Mouse (Mus musculus) retina, adult 2 months (tissue): Measurements from ENCODE around the gene Gatm.

ENCODE experiments used
- DNase-seq: peaks from one replicate; pipeline ENCODE4 v3.0.0-alpha.2; 2012; ENCODE audit warnings: low read depth, low spot score

Gene Gatm

DNA sequence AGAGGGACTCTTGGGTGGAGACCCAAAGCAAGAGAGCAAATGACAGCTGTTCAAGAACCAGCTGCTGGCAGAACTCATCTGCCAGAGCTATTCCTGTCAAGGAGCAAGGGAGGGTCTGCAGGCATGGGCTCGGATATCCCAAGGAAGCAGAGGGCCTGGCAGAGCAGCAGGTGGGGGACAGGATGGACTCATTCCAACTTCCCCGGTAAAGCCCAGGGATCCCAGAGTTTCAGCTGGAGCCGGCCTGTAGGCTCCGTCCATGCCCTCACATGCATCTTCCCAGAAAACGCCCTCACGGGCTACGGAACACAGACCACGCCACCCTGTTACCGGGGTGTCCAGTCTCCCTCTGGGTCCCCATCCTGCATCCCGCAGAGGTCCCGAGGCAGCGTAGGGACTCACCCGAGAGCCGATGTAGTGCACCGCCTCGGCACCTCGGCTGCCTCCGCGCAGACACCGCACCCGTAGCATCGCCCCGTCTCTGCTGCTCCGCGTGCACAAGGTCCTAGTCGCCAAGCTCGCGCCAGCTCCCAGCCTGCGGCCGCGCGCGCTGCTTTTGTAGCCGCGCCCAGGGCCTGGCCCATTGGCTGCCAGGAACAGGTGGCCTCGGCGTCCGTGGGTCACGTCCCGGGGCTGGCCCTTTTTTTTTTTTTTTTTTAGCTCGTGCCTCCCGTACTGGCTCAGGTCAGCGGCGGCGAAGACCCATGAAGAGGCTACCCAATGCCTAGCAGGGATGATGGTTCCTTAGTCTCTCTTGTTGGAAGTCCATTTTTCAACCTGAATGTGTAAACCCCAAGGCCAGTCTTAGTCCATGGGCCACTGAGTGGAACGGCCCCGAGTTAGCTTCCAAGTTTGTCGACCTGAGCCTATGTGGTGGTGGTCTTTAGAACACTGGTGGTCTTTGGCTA is at the start of gene Gatm:
Gene Gatm (minus strand): TSS at position 558 of the 908 bp plus-strand sequence.
- DNase-seq = no peak

DNA sequence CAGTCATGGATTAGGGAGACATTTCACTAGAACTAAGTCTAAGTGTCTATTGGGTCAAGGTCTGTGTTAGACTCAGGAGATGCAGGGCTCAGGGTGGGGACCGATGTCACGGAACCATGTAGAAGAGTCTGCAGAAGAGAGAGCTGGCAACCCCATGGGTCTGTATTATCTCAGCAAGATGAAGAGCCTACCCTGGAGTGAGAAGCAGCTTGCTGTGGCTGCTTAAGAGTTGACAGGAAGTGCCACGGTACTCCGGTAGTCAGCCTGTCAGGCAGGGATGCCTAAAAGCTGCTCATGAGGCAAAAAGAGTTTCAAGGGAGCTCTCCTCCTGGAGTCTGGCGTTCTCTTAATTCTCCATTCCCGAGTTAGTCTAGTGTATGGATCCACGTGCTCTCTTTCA is 48.7 kb upstream of the Gatm start:
- DNase-seq = no peak

DNA sequence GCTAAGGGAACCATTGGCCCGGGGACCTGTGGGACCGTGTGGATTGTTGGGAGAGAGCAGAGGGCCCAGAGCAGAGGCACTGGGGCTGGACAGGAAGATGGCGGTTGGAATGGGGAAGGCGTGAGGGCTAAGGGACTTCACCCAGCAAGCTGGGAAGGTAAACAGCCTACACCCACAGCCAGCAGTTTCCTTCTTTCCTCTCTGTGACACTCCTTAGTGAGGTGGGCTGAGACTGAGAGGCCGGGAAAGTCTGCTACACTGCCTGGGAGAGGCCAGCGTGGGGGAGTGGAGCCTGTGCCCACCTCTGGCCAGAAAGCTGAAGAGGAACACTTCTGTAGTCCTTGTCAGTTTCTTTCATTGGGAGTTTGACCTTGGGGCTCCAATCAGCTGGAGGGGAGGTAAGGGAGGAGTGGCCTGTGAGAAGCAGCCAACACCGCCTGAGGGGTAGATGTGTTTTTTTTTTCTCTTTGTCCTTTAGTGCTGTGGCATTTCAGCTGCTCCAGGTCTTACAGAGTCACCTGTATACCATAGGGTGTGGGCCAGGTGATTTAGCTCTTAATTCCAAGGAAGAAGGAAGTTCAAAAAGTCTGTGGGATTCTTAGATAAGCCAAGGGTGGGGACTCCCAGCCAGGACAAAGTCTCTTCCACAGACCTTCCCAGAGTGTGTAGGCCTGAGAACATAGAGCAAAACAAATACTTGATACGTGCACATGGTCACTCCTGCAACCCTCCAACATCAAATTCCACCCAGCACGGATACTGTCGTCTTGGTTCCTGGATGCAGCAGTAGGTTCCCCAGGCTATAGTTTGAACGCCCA is 46.8 kb upstream of the Gatm start:
- DNase-seq = no peak

DNA sequence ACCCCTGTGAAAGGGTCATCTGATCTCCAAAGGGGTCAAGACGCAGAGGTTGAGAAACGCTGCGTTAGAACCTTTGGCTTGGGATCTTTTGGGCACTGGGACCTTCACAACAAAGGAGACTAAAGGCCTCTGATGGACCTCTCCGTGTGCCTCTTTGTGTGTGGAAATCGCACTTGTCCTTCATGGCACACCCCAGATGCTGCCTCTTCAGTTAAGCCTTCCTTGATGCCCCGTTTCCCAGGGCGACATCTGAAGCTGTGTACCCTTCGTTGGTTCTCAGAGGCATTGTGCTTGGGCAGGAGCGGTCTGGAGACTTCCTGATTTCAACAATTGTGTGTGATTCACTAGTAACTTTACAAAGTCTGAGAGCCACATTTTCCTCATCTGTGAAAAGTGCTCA is 45.7 kb upstream of the Gatm start:
- no peak for DNase-seq

DNA sequence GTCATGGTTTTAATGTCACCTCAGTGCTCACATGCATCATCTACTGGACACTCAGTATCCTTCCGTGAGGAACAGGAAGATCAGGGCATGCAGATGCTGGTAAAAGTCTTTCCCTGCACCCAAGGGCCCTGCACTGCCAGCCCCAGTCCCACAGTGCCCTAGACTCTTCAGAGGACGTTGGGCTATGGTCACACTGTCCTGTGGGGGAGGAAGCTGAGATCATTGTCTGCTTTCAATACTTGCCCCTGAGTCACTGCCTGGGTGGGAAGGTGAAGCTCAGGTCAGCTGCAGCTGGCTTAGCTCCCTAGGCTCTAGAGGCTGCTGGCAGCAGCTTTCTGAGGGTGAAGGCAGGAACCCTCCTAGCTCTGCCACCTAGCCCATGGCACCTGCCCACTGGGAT is 44.9 kb upstream of the Gatm start:
- no peak for DNase-seq

DNA sequence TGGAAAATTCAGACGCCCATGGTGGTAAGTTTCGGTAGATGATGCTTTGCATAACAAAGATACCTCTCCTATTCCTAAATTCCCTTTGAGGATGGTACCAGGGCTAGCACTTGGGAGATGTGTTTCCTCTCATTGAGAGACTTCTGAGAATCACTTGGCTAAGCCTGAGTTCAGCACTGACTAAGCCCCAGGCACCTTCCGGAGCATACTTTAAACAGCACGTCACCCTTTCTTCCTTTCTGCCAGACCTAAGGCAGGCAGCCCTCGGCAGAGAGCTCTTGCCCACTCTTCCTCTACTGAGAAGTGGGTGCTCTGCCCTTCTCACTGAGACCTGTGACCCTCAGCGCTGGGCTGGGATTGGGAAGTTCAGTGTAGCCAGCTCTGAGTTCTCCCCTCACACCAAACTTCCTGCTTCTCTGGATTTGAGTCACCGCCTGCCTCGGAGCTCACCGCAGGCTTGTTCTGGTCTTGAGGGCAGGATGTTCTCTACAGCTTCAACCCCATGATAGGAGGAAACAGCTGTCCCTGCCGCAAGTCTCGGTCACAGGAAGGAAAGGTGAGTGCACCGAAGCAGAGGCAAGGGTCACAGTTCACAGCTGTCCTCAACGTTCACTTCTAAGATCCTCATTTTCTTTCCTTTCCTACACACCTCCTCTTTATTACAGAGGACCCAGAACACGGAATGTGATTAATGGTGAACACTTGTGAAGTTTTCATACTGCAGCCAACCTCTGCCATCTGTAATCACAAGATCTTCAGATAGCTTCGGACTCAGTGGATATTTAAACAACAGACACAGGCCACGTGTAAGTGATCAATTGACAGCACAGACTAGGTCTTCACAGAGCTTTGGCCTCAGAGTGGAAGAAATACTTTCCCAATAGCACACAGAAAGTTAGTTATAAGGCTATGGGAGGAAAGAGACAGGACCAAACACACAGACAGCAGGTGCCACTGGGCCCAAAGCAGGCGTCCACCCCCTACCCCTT is 41.3 kb upstream of the Gatm start:
- no peak for DNase-seq

DNA sequence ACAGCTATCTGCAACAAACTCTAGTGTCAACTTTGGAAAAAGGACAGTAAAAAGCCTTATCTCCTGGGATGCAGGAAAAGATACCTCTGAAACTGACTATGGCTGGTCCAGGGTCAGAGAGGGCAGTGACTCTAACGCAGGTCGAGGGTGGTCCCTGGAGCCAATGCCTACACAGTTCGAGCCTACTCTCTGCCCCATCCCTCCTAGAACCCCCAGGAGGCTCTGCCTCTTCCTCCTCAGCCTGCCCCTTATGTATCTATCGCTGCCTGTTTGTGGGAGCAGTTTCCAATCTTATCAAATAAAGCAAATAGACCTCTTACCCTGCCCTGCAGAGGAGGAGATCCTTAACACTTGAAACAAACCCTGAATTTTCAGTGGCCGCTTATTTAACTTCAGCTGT is 27.6 kb upstream of the Gatm start:
- no peak for DNase-seq

DNA sequence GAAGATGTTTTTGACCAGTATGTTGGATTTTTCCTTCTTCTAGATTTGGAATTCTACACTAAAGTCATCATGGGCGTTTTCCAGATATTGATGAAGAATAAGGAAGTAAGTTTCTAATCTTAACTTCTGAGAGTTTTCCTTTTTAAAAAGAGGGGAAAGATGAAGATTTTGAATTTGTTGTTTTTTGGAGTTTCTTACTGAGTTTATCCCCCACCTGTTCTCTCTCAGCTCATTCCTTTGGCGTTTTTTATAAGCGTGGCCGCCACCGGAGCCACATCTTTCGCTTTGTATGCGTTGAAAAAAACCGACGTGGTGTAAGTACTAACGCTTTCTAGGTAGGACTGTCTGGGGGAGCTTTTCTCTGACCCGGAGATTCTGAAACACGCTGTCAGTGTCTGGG is 26.9 kb upstream of the Gatm start:
- no peak for DNase-seq

DNA sequence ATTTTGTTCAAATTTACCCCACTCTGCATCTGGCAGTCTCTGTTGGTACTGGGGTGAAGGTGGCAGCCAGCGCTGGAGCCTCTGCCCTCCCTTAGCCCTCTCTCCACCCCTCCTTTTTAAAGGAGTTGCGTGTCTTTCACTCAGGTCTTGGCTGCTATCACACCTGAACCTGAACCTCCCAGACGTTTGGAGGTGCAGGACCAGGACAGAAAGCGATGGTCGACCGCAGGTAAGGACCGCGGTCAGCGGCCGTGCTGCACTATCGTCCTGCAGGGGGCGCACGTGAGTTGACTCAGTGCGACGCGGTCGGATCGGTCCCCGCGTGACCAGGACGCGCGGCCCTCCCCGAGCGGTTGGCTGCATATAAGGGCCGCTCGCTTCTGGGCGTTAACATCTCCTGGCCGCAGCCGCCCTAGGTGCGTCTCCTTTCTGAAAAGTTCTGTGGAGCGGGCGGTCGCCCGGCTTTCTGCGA is 26.5 kb upstream of the Gatm start:
- no peak for DNase-seq

DNA sequence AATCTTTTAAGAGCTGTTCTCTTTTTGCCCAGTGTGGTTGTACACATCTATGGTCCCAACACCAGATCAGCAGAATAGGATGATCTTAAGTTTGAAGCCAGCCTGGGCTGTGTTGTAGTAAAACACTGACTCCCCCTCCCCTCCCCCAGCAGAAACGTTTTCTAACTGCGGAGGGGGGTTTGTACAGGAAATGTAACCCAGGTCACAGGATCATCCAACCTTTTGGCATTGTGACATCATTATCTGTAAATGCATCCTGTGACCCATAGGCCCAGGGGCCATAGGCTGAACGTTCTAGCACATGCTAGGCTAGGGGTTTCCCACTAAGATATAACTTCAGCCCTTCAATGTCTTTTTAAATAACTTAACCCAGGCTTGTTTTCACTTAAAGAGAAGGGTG is 25.6 kb upstream of the Gatm start, which contains the start of gene AA467197:
Gene AA467197 (plus strand): TSS at position 301 of the 400 bp plus-strand sequence.
- DNase-seq = no peak

DNA sequence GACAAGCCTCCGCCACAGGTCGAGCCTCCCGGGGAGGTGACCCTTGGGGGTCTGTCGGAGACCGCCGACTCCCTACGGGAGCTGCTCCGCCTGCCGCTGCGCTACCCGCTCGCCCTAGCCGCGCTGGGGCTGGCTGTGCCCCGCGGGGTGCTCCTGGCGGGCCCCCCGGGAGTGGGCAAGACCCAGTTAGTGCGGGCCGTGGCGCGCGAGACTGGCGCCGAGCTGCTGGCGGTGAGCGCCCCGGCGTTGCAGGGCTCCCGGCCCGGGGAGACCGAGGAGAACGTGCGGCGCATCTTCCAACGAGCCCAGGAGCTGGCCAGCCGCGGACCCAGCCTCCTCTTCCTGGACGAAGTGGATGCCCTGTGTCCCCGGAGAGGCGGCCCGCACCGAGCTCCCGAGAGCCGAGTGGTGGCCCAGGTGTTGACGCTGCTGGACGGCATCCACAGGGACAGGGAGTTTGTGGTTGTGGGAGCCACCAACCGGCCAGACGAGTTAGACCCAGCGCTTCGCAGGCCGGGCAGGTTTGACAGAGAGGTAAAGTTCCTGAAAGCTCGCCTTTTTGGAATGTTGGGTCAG is 20.2 kb upstream of the Gatm start:
- no peak for DNase-seq

DNA sequence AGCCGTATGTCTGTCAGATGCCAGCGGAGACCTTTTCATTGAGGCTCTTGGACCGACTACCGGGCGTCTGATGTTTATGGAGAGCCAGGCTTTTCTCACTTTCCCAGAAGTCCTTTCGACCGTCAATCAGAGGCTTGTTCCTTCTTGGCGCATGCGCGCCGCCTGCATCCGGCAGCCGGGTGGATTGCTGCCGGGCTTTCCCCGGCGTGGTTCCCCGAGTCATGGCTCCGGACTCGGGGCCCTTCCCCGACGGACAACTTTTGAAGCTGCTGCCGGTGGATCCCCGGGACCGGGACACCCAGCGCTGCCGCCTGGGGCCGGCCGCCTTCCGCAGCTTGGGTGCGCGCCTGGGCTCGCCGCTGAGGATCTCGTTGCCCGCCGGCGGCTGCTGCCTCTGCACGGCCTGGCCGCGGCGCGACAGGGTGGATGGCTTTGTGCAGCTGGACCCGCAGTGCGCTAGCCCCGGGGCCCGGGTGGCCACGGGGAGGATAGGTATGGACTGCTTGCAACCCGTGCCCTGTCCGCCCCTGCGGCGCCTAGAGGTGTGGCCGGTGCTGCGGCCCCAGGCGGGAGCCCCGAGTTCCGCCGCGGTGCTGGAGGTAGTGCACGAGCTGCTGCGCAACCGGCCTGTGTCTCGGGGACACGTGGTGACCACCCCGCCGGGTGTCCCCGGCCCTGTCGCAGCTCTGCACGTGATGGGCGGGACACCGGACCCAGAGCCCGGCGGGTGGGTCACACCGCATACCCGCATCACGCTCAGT is 19.5 kb upstream of the Gatm start:
- DNase-seq = peak; percentile 81

DNA sequence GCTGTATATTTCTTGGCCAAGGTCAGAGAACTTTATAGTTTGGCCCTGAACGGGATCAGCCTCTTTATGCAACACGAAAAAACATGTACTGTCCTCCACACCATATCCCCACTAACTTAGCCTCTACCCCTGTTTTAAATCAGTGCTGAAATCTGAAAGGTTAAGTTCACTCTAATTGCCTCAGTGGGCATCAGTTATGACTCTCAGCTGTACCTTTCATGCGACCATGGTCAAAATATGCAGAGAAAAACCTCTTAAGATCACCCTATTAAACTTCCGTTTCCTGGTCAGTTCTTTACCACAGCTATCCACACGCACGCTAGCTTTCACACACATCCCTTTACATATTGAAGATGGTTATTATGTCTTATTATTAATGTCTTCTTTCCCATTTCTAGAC is 18.8 kb upstream of the Gatm start:
- DNase-seq = no peak

DNA sequence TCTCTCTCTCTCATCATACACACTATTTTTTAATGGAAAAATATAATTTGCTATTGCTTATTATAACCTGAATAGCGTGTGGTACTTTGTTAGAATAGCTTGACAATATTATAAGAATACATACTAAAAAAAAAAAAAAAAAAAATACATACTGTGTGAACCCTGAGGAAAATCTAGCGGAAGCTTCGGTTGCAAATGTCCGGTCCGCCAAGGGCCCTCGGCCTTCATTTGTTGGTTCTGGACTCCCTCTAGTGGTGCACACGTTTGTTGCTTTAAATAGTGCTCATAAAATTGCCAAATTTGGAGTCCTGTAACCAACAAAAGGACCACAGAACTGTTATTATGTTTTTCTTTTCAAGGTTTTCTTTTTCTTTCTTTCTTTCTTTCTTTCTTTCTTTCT is 17.9 kb upstream of the Gatm start:
- peak; percentile 73 for DNase-seq

DNA sequence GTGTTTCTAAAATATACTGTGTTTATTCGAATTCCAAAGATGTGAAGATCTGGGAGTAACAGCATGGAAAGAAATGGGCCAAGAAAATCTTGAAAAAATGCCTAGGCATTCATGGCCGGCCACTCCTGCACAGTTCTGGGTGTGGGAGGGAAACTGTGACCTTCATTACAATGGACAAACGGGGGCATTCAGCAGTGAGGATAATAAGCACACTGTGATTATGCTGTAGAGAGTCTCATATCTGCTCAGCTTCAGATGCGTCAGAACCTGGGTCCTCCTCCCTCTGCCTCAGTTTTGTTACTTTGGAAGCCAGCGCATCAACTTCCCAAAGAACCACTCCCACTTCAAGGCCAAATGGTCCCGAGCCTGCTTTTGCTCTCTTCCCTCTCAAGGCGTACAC is 14.8 kb upstream of the Gatm start:
- no peak for DNase-seq

DNA sequence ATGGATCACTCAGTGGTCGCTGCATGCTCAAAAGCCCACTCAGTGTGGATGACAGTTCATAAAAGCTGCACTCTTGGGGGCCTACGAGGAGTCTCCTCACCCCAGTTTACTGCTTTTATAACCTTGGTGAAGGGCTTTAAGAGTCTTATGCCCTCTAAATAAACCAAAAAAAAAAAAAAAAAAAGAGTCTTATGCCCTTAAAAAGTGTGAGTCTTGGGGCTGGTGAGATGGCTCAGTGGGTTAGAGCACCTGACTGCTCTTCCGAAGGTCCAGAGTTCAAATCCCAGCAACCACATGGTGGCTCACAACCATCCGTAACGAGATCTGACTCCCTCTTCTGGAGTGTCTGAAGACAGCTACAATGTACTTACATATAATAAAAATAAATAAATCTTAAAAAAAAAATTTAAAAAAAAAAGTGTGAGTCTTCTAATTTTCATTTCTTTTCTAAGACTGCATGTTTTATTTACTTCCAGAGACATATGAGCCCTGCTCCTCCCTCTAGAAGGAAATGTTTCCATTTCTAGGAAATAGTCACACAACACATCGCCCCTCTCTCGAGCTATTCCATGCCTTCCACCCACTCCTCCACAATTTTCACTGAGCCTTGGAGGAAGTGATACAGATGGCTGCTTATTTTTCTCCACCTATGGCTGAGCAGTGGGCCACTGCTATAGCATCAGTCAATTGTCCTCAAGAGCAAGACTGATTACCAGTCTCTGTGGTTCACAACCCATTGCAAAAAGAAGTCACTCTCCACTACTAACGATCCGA is 10.4 kb upstream of the Gatm start:
- no peak for DNase-seq

DNA sequence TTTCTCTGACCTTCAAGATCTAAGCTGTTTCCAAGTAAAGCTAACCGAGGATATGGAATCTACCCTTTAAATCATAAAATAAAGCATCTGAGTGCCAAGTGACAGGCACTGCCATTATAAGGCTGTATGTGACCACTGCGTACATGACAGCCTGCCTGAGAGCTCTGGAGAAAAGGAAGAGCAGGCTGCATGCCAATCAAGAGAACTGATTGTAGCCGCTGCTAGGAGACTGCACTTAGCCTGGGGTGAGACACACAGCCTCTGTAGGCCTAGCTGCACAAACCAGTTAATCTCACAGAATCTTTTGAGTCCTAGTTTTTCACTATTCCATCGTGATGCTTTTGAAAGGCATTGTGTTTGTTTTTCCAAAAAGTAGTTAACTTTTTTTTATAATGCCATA is 7.6 kb upstream of the Gatm start:
- DNase-seq = no peak

DNA sequence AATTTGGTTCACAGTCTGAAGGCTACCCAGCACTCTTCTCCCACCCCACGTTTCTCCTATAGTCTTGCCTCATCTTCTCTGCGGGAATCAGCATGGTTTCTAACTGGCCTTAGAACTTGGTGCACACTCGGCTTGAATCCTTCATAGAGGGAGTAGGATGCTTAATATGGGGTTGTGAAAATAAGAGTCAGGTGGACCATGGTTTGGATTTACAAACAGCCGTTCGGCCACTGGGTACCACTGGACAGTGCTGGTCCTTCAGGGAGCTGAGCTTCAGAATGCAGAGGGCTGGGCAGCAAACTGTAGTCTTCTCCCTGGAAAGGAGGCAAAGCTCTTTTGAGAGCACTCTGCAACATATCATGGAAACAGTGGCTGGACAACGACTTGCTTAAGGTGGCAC is 6.7 kb upstream of the Gatm start:
- DNase-seq = no peak

DNA sequence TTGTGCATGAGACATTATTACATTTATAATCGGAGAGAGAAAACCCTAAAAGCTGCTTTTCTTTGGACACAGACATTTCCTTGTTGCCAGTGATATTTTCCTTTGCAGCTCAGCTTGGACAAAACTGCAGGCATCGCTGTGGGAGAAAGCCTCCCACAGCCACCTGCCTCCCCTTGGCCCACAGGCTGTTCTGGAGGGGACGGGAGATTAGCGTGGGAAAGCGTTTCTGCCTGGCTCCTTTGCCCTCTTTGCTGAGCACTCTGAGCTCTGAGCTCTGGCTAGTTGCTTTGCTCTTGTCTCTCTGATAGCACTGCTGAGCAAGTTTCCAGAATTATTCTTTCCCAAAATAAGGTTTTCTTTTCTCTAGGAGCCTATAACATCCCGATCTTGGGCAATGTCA is 5.1 kb upstream of the Gatm start:
- DNase-seq = no peak

DNA sequence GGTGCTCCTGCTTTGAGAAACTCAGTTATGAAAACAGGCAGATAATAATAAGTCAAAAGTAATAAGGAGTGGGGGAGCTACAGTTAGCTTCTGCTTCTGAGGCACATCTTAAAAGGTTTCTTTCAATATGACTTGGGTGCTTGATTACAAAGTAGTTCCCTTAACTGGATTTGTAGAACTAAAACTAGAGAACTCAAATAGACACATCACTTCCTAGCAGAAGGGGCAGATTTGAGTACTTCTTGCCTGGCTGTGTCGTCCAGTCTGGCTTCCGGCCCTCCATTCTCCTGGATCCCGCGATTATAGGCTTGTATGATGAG is 511 bp upstream of the Gatm start:
- no peak for DNase-seq
